Mouse (Mus musculus): Measurements from ENCODE around the gene Plcxd2. TPM values are rescaled to one million over a fixed set of nuclear protein-coding genes. Genes with fewer than 3 reads are reported as not detected.

The Plcxd2 gene
- polyA plus RNA-seq, 1 experiment from 2014 or later, result 1.6 TPM

Other genes starting within 250 kb of the Plcxd2 start
- gene Phldb2, start 56.6 kb downstream of the Plcxd2 start, polyA plus RNA-seq (2016; fragmentation: Nextera tagmentation; extraction: Ambion mirVana), result 75.2 and 82.5 TPM in 2 replicates
- 0.28 TPM in 1 of 2 replicates, not detected in the other for gene Cd96, start 110.0 kb upstream of the Plcxd2 start, polyA plus RNA-seq (2016; fragmentation: Nextera tagmentation; extraction: Ambion mirVana)
- gene Gm4737, start 144.9 kb upstream of the Plcxd2 start, polyA plus RNA-seq (2016; fragmentation: Nextera tagmentation; extraction: Ambion mirVana), result 2.2 and 3.2 TPM in 2 replicates

Data from limb, embryonic 12.5 days (tissue).